Mouse (Mus musculus): Measurements from ENCODE around the gene Ankfn1.

Gene Ankfn1

DNA sequence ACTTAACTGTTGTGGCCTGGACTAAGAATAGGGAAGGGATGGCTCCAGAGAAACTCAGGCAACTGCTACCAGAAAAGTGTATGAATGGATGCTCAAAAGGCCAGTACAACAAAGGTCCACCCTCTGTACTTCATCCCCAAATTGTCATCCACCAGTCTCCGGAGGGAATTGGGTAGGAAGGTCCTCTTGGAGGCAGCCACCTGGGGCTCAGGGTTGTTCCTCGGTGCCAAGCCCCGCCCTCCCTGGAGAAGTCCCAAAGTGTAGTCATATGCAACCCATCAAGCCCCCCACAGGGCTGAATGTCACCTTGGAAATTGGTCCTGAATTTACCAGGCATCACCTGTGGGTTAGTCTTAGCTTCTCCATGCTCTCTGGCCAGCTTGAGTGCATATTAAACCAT, 413.5 kb downstream of the Ankfn1 start:
- no peak for DNase-seq (ENCODE audit: low spot score)

DNA sequence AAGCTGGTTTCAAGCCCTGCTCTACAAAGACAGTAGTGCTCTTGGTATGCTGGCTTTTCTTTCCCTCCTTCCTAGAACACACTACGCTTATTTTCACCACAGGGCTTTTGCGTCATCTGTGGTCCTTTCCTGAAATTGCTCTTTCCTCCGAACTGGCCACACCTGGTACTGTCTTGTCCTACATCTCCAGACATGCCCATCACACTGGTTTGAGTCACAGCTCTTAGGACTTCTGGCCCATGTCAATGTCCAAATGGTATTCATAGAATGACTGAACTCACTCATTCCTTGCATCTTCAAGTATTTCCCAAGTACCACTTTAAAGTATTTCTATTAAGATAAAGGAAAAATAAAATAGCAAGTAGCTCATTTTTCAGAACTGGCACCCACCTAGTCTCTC, 416.6 kb downstream of the Ankfn1 start:
- DNase-seq (ENCODE audit: low spot score) = no peak

DNA sequence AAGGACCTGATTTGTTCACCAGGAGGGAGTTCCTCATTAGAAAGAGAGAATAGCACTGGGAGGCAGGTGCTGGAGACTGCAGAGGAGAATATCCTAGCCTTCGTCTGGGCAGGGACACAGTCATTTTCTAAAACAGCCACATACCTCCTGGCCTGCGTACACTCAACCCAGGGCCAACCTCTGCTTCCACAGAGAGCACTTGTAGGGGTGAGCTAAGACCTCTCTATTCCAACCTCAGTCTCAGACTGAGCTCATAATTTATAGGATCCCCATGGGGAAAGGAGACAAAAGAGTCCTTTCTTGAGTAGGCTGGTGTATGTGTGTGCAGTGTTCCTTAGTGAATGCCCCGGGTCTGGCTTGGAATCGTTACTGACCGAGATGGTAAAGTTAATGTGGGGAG, 418.9 kb downstream of the Ankfn1 start:
- DNase-seq (ENCODE audit: low spot score) = no peak

DNA sequence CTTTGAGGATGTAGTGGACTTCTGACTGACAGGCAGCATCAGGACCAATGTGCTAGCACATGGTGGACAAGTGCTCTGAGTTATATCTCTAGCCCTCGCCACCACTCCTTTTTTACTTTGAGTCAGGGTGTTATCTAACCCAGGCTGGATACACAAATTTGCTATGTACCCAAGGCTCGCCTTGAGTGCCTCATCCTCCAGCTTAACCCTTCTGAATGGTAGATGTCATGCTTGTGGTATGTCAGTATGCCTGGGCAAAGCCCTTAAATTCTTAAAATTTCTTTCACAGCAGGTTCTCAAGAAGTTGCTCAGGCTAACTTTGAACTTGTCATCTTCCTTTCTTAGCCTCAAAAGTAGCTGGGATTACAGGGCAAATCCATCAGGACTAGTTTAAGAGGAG, 421.0 kb downstream of the Ankfn1 start:
- no peak for DNase-seq (ENCODE audit: low spot score)

DNA sequence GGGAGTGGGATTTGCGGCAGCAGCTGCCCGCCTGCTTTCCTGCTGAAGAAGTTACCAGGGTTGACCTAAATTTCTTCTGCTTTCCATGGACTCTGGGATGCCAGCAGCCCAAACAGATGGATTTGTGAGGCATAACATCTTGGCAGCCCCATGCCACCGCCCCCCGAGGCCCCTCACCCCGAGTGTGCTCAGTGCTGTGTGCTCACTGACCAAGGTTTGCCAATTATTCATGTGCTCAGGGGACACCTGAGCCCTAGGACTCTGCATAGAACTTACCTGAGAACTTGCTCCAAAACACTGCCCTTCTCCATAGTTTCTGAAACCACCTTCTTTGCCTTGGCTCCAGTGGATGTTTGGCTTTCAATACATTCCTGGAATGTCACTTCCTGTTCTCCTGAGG, 421.4 kb downstream of the Ankfn1 start:
- no peak for DNase-seq (ENCODE audit: low spot score)

DNA sequence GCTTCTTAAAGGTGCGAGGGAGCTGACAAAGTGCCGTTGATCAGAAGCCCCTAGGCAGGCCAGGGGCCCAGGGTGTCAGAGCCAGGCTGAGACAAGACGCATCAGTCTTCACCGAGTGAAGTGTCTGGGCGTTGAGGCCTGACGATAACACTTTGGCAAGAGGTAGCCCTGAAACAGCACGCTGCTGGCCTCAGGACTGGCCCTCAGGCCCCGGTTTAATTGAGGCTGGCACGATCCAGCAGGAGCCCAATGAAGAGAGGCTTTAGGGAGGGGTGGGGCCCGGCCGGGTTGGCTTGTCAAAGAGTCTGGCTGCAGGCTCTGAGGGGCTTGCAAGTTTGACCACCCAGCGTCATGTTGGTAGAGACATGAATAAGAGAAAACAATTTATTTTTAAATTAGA, 437.2 kb downstream of the Ankfn1 start:
- DNase-seq (ENCODE audit: low spot score) = no peak

Data from urinary bladder, postnatal 10 days (tissue).